Mouse (Mus musculus) urinary bladder, postnatal 0 days (tissue): ENCODE data around the gene Gm20388. TPM values are rescaled to one million over a fixed set of nuclear protein-coding genes. Genes with fewer than 3 reads are reported as not detected.

Experiments used
- polyA plus RNA-seq: library from polyadenylated mRNA; unstranded; fragments of >200 nt; fragmentation: Nextera tagmentation; extraction: Ambion mirVana; gene quantifications from 2 replicates; pipeline ENCODE4 v1.2.1, GENCODE M21; 2015

Gene Gm20388
- polyA plus RNA-seq, 1 experiment from 2014 or later, result not detected

DNA sequence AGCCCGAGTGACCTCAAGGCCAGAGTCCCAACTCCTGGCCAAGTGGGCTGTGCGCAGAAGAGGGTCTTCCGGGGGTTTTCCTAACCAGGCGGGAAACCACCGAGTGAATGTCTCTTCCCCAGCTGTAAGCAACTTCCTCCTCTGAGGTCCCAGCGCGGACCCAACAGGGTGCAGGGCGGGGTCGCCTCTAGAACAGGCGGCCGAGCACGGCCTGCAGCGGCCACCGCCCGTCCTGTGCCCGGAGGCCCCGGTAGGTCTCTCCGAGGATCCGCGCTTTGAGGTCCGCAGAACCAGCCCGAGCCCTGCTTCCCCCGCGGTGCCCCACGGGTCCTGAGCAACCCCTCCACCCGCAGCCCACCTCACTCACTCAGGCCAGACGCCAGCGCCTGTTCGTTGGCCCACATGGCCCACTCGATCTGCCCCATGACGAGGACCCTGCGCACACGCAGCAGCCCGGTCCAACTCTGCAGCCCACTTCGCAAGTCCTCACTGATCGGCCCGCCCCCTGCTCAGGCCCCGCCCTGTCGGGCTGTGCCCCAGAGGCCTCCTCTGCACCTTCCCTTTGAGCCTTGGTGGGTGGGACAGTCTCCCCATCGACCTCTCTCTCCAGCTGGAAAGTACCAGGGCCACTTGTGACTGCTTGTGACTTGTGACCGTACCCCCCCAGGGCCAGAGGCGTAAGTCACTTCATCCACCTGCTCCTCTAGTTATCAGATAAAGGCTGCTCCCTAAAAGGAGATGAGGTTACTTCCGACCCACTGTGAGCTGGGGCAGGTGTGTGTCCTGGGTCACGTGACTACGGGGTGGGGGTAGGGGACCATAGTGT, 2522.0 kb downstream of the Gm20388 start, which contains the start of gene Cyba:
Cyba (minus strand) TSS at position 488 of the 826 bp plus-strand sequence.

DNA sequence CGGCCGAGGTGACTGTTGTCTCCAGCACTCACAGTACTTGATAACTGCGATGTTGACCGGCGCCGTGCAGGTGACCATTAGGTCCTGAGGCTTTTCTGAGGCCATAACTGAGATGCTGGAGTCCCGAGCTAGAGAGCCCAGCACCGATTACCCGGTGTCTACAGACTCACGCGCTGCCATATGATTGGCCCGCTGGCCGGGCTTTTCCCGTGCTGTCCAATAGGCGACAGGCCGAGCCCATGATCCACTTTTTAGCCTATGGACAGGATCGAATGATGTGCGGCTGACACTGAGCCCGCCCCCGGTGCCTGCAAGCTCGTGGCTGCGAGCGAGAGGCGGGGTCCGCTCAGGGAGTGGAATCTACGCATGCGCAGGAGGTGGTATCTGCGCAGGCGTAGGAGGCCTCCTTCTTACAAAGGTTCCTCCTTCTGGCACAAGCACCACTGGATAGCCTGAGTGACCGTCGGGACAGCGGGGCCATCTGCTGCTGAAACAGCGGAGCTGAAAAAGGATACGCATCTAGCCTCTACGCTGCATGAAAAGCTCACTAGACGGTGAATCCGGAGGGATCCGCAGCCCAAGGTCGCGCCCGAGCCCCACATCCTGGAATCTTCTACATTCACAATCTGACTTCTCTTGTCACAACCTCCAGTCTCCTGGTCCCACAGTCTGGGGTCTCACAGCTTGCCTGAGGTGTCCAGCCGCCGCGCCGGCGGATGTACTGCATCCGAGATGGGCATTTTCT, 2532.8 kb downstream of the Gm20388 start, which contains the start of gene Mvd:
Mvd (minus strand) TSS at position 161 of the 745 bp plus-strand sequence.

GRCm38 (mm10) chr8:122460524-122461472, 2550.2 kb downstream of the Gm20388 start, which contains the start of gene Snai3:
Gene Snai3 (minus strand): TSS chr8:122460733.

DNA sequence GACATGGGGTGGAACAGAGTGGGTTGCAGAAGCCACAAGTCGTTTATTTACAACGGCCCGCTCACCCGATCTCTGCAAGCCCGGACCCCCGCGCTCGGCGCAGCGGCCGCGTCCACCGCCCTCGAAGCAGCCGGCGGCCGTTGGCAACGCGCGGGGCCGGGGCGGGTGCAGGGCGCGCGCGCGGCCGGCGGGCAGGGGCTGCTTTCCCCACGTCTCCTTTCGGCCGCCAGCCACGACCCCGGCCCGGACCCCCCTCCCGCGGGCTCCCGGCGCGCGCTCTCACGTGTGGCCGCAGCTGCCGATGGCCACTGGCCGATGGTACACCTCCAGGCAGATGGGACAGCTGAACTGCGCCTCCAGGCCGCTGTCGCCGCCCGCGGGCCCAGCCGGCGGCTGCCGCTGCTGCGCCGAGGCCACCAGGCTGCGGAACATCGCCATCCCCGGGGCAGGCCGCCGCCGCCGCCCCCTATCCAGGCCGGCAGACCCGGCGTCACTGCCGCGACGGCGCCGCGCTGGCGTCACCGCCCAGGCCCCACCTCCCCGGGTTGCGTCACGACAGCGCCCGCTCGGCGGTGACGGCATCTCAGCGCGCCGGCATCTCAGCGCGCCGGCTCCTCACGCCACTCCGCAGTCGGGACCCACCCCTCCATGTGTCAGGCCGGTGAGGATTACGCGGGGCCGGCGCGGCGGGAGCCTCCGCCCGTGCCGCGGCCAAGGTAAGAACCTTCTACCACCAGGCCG, 2565.1 kb downstream of the Gm20388 start, which contains the start of the genes Rnf166 and Ctu2:
Rnf166 (minus strand) TSS at position 485 of the 741 bp plus-strand sequence.
Ctu2 (plus strand) TSS at position 564 of the 741 bp plus-strand sequence.

DNA sequence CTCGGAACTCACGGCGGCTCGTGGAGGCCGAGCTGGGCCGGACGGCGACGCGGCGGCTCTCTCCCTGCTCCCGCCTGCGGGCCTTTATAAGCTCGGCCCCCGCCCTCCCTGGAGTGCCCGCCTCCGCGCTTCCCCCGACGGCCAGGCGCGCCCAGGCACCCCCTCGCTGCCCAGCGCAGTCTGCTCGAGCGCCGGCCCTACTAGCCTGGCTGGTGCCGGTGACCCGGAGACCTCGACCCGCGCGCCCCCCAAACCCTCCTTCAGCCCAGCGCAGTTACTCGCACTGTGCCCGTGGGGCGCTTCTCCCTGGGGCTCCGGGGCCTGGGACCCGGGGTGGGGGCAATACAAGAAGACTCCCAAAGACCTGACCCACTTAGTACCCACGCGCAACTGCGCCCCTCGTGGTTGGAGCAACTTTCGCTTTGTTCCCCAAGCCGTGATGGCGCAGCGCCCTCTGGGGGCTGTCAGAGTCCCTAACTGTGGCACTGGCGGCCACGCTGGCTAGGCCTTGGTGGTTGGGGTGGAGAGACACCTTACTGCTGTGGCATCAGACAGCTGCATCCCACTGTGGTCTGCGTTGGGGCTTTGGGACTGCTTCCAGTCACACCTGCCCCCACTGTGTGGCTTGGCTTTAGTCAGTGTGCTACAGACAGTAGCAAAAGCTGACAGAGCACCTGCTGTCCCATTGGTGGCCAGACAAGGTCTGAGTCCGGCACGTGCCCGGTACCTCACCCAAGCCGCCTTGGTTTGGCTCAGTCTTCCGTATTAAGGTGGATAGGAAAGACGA, 2640.8 kb downstream of the Gm20388 start, which contains the start of gene Piezo1:
Piezo1 (minus strand) TSS at position 65 of the 787 bp plus-strand sequence.

GRCm38 (mm10) chr8:122567361-122568108, 2656.9 kb downstream of the Gm20388 start, which contains the start of gene Cdt1:
Gene Cdt1 (plus strand): TSS chr8:122568015.

DNA sequence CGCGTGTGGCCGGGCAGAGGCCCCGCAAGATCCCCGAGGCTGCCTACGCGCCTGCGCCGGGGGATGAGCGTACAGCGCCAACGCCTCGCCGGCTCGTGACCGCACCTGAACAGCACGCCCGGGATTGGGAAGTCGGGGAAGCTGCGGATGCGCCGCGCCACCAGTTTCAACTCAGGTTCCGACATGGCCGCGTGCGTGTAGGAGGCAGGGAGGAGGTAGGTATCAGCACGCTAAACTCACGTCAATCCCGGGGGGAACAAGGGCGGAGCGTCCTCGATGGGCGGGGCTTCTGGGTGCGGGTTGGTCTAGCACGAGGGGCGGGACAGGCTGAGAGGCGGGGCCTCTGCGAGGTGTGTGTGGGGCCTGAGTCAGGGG, 2666.0 kb downstream of the Gm20388 start, which contains the start of gene Aprt:
Aprt (minus strand) TSS at position 262 of the 375 bp plus-strand sequence.

GRCm38 (mm10) chr8:122611295-122612133, 2700.9 kb downstream of the Gm20388 start, which contains the start of the genes Galns and Trappc2l:
Gene Galns (minus strand): TSS chr8:122611463.
Gene Trappc2l (plus strand): TSS chr8:122611640.

DNA sequence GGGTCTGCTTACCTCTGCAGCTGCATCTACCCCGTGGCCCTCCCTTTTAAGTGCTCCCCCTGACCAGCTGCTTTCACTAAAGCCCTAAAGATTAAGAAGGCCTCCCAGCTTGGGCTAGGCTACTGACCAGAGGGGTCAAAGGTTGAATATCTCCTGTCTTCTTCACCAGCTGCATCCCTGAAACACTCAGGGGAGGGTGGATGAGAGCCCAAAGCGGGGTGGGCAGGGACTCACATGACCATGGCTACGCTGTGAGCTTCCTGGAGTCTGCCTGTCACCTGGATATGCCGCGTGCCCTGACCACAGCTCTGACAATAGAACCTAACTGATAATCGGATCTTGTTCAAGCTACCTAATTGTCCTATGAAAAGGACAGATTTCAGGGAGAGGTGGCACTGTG, 2712.1 kb downstream of the Gm20388 start, which contains the start of gene Pabpn1l:
Pabpn1l (minus strand) TSS at position 13 of the 400 bp plus-strand sequence.

DNA sequence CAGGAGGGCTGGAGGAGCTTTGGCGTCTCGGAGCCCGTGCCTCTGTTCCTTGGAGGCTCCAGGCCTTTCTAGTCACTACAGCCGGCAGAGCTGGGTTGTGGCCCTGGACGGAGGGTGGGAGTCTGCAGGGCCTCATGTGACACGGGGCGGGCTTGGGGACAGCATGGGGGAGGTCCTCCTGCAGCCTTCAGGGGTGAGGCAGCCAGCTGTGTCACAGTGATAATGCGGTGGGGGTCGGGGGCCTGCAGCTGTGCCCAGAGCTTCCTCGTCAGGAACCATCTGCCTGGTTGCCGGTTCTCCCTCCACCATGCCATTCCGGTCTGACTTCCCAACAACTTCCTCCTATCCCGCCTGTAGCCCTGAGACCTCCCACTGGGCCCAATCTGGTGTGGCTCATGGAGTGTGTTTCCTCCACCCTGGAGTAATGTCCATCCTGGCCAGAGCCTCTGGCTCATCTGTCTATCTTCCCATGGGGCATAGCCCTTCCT, 2788.4 kb downstream of the Gm20388 start, which contains the start of gene Cbfa2t3:
Cbfa2t3 (minus strand) TSS at position 105 of the 488 bp plus-strand sequence.

DNA sequence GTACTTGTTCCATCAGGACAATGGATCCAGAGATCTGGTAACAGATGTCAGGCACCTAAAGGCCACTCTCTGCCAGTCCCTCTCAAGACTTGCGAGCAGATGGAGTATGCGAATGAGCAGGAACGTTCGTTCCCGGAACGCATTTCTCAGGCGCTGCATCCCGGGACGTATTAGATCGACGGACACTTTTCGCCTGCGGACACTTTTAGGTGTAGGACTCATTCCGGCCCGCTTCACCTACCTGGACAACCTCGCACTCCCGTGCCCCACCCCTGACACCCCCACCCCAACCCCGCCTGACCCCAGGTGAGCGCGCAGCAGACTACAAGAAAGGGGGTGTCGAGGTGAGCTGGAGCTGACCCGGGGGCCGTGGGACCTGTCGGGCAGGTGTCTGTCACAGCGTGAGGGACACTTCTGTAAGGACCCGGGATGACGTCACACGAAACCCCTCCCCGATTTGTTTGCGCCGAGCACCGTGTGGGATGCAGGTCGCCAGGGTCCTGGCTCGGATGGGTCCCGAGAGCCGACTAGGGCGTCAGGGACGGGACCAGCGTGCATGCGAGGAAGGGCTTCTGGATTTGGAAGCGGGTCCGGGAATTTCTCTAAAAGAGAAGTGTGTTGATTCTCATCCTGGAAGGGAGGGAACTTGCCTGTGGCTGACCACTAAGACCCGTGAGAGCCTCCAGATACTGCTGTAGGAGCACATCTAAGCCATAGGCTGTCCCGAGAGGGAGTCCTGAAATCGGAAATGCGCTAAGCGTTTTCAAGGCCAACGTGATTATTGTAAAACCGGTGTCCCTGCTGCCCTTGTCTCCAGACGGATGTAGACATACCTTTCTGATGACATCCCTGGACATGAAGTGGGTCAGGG, 2864.9 kb downstream of the Gm20388 start, which contains the start of gene Acsf3:
Acsf3 (plus strand) TSS at position 202 of the 871 bp plus-strand sequence.

GRCm38 (mm10) chr8:122847829-122848561, 2937.4 kb downstream of the Gm20388 start, which contains the start of gene Cdh15:
Gene Cdh15 (plus strand): TSS chr8:122847966.

GRCm38 (mm10) chr8:123042158-123042973, 3131.7 kb downstream of the Gm20388 start, which contains the start of gene Ankrd11:
Gene Ankrd11 (minus strand): TSS chr8:123042277.

GRCm38 (mm10) chr8:123062721-123063120, 3152.1 kb downstream of the Gm20388 start, which contains the start of gene Spg7:
Gene Spg7 (plus strand): TSS chr8:123062942.

